Comparison of ENCODE assay signal across 27 mouse cellular contexts in the genomic region with DNA sequence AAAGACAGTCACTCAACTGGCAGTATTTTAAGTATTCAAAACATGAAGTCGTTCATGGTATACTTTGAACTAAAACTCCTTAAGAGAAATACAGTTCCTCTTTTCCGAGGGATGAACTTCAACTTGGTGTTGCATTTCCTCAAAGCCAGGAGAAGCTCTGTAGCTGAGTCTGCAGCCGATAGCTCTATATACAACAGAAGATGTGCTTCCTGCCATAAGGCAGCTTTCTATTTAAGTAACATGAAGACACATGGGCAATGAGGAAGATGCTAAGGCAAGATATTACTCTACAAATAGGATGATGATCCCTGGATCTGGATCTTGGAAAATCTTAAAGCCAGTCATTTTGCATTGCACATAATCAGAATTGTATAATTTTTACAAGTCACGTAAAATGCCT.
"Had no signal": no experiment of that assay in that cellular context is flagged by ENCODE, and none has a peak within 500 bp of the region (broad histone marks: within the 10 kb centered on the region; RNA-seq: fewer than 3 reads in every experiment).

No protein-coding gene starts in this region.

- H3K27ac ChIP-seq: heart, embryonic 10.5 days; hindbrain, embryonic 10.5 days; hindbrain, embryonic 12.5 days; hindbrain, embryonic 14.5 days; intestine, embryonic 15.5 days; kidney, embryonic 15.5 days; kidney, postnatal 0 days; limb, embryonic 13.5 days; limb, embryonic 15.5 days; liver, embryonic 12.5 days; liver, embryonic 14.5 days had no signal

- H3K27me3 ChIP-seq: heart, embryonic 12.5 days; hindbrain, embryonic 12.5 days; intestine, embryonic 15.5 days; kidney, embryonic 15.5 days; limb, embryonic 13.5 days; limb, embryonic 15.5 days; liver, embryonic 12.5 days had no signal

- H3K4me3 ChIP-seq: heart, embryonic 10.5 days; heart, embryonic 12.5 days; hindbrain, embryonic 10.5 days; hindbrain, embryonic 12.5 days; intestine, embryonic 15.5 days; kidney, embryonic 15.5 days; limb, embryonic 13.5 days; limb, embryonic 15.5 days; liver, embryonic 12.5 days had no signal

- H3K9me3 ChIP-seq: heart, embryonic 10.5 days; heart, embryonic 12.5 days; hindbrain, embryonic 10.5 days; hindbrain, embryonic 12.5 days; intestine, embryonic 15.5 days; kidney, embryonic 15.5 days; limb, embryonic 13.5 days; limb, embryonic 15.5 days; liver, embryonic 12.5 days had no signal

- H3K4me2 ChIP-seq: heart, embryonic 12.5 days; hindbrain, embryonic 12.5 days; hindbrain, embryonic 14.5 days; intestine, embryonic 15.5 days; kidney, embryonic 15.5 days; limb, embryonic 13.5 days; limb, embryonic 15.5 days; liver, embryonic 12.5 days had no signal

- DNase-seq: gastrocnemius, postnatal 10 days; gastrocnemius, postnatal 25 days; heart, adult 18-20 months; heart, postnatal 10 days; heart, postnatal 4 days; kidney, adult 18-20 months; kidney, adult 8-10 months; kidney, postnatal 14 days; kidney, postnatal 36 days; layer of hippocampus, adult 9-11 months; layer of hippocampus, postnatal 36 days; left cerebral cortex, postnatal 4 days had no signal

- ATAC-seq: hindbrain, embryonic 16.5 days; inflammation-experienced regulatory T-cells, adult 6 months; intestine, embryonic 15.5 days; intestine, postnatal 0 days; liver, embryonic 12.5 days had no signal

- H3K9ac ChIP-seq: heart, embryonic 12.5 days; hindbrain, embryonic 12.5 days; hindbrain, embryonic 14.5 days; intestine, embryonic 15.5 days; kidney, embryonic 15.5 days; limb, embryonic 13.5 days; limb, embryonic 15.5 days; liver, embryonic 12.5 days; liver, embryonic 14.5 days had no signal

- H3K36me3 ChIP-seq: liver, embryonic 12.5 days had no signal

- H3K4me1 ChIP-seq: heart, embryonic 10.5 days; heart, embryonic 12.5 days; hindbrain, embryonic 10.5 days; hindbrain, embryonic 12.5 days; intestine, embryonic 15.5 days; kidney, embryonic 15.5 days; limb, embryonic 13.5 days; limb, embryonic 15.5 days; liver, embryonic 12.5 days had no signal
